Mouse (Mus musculus): ENCODE results near the gene Spint3. TPM values are rescaled to one million over a fixed set of nuclear protein-coding genes. Genes with fewer than 3 reads are reported as not detected.

The Spint3 gene
- polyA plus RNA-seq, 1 experiment: not detected

DNA sequence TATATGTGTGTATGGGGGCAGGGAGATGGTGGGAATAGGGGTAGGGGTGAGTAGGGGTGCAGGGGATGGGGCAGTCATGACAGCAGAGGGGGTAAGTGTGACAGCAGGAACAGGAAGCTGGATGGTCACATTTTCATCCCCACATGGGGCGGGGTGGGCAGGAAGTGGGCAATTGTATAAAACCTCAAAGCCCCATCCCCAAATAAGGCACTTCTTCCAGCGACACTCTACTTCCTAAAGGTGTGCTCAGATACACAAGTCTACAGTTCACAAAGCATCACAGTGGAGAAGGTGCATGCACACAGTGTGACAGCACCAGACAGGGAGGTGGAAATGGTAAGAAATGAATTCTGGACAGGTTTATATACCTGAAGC lies 22.4 kb downstream of the Spint3 start:
- H3K4me1 ChIP-seq (ENCODE audit: control insufficient read depth, insufficient read depth, low read length): peaks cover 6% of the 10 kb centered on the region; the same call in 1 of the 2 replicates
- no peak overlapping the region for H3K27ac ChIP-seq (ENCODE audit: insufficient read depth, low read length)

DNA sequence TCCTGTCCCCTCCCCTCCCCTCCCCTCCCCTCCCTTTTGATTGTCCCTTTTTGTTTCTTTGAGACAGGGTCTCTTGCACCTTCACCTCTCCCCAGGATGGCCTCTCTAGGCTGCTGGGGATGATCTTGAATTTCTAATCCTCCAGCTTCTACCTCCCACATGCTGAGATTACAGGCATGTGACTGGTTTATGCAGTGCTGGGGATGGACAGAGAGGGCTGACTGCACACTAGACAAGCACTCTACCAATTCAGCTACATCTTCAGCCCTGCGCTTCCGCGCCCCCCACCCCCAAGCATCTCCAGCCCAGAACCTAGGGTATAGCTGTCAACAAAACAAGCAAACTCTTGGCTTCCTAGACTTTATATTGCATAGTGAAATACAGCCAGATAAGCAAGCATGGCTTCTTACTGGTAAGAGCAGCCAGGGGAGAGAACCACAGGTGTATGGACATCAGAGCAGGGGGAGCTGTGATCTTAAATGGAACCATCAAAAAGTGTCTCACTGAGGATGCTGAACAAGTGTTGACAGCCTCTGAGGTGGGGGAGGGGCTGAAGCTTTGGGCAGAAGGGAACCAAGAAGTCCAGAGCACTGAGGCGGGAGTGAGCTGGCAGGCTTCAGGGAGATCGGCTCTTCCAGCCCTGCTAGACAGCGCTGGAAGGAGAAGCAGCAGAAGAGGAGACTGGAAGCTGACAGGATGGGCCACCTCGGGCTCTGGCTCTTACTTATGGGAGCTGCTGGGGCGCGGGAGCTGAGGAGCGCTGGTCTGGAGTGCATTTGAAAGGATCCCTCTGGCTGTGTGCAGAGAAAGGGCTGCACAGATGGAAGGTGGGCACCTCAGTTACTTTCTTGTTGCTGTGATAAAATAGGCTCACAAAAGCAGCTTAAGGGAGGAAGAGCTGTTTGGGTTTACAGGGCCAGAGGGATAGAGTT lies 23.0 kb downstream of the Spint3 start:
- no peak overlapping the region for H3K4me3 ChIP-seq (ENCODE audit: insufficient read depth, low read length)
- H3K27ac ChIP-seq (ENCODE audit: insufficient read depth, low read length): no peak overlapping the region
- TF ChIP-seq POLR2A (IDR thresholded peaks at IDR 0.05; ENCODE audit: low read depth, low read length): no peak
- no peak for TF ChIP-seq CTCF (IDR thresholded peaks at IDR 0.05; ENCODE audit: borderline replicate concordance, insufficient read depth, low read length)

More for the DNA sequence above, 22.4 kb downstream of the Spint3 start:
- TF ChIP-seq POLR2A (IDR thresholded peaks at IDR 0.05; ENCODE audit: low read depth, low read length) (no peak), CTCF (IDR thresholded peaks at IDR 0.05; ENCODE audit: borderline replicate concordance, insufficient read depth, low read length) (no peak)
- no peak overlapping the region for H3K4me3 ChIP-seq (ENCODE audit: insufficient read depth, low read length)

DNA sequence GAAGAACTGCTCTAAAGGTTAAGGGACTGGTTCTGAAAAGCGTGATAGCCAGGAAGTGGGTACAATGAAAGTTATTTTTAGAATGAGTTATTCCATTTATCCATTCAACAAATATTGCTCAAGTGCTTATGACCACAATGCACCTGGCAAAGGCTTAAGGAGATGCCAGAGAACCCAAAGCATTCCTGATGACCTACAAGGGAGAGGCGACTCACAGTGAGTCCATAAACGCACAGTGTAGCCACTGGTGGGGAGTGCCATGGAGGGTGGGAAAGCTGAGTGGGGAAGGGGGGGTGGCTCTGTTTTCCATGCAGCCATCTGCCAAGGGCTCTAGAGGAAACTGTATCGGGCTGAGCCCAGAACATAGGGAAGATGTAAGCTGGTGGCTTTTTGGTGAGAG lies 23.9 kb downstream of the Spint3 start:
- TF ChIP-seq CTCF (IDR thresholded peaks at IDR 0.05; ENCODE audit: borderline replicate concordance, insufficient read depth, low read length) (no peak), POLR2A (IDR thresholded peaks at IDR 0.05; ENCODE audit: low read depth, low read length) (no peak)
- Histone ChIP-seq H3K4me3 (ENCODE audit: insufficient read depth, low read length) (no peak overlapping the region), H3K27ac (ENCODE audit: insufficient read depth, low read length) (no peak overlapping the region), H3K4me1 (ENCODE audit: control insufficient read depth, insufficient read depth, low read length) (peaks cover 6% of the 10 kb centered on the region; the same call in 1 of the 2 replicates)

More for the DNA sequence above, 23.0 kb downstream of the Spint3 start:
- peaks cover 6% of the 10 kb centered on the region; the same call in 1 of the 2 replicates for H3K4me1 ChIP-seq (ENCODE audit: control insufficient read depth, insufficient read depth, low read length)

DNA sequence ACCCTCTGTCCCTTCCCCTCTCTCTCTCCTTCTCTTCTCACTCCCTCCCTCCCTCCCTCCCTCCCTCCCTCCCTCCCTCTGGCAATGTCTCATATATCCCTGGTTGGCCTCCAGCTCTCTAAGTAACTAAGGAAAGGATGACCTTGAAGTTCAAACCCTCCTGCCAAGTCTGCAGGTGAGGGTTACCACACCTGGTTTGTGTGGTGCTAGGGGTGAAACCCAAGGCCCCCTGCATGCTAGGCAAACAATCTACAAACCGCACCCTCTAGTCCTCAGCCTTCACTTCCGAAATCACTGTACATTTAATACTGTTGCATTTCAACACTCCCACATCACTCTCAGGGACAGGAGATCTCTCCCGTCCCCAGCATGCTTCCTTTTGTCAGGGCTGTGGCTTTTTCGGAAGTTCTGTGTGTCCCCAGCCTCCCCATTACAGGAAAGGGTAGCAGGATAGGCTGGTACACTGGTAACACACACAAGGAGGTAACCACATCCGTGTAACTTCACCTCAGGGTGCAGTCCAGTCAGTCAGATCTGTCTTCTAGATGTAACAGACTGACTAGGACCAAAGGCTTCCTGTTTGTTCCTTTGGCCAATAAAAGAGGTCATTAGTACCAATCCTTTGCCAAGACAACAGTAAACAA lies 28.7 kb downstream of the Spint3 start:
- Histone ChIP-seq H3K27ac (ENCODE audit: insufficient read depth, low read length) (no peak overlapping the region), H3K4me1 (ENCODE audit: control insufficient read depth, insufficient read depth, low read length) (peaks cover 6% of the 10 kb centered on the region; the same call in 1 of the 2 replicates), H3K4me3 (ENCODE audit: insufficient read depth, low read length) (no peak overlapping the region)
- TF ChIP-seq POLR2A (IDR thresholded peaks at IDR 0.05; ENCODE audit: low read depth, low read length): no peak
- TF ChIP-seq CTCF (IDR thresholded peaks at IDR 0.05; ENCODE audit: borderline replicate concordance, insufficient read depth, low read length): no peak

DNA sequence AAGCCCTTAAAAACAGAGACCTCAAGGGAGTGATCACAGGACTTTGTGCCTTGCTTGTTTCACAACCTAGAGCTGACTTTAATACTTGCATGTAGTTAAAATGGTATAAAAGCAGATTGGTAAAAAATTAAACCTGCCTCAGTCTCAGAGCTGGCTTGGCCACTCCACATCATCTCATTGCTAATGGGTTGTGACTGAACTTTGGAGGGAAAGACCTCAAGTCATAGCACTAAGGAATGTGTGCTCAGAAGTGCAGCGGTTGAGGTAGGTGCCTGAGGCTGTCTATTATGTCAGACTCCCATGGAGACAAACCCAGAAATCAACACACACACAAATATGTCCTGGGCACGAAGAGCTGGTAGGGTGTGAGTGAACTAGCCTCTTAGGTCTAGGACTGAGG lies 29.5 kb downstream of the Spint3 start:
- H3K4me1 ChIP-seq (ENCODE audit: control insufficient read depth, insufficient read depth, low read length): no peaks in the 10 kb centered on the region
- TF ChIP-seq POLR2A (IDR thresholded peaks at IDR 0.05; ENCODE audit: low read depth, low read length) (no peak), CTCF (IDR thresholded peaks at IDR 0.05; ENCODE audit: borderline replicate concordance, insufficient read depth, low read length) (no peak)
- no peak overlapping the region for H3K4me3 ChIP-seq (ENCODE audit: insufficient read depth, low read length)
- no peak overlapping the region for H3K27ac ChIP-seq (ENCODE audit: insufficient read depth, low read length)

DNA sequence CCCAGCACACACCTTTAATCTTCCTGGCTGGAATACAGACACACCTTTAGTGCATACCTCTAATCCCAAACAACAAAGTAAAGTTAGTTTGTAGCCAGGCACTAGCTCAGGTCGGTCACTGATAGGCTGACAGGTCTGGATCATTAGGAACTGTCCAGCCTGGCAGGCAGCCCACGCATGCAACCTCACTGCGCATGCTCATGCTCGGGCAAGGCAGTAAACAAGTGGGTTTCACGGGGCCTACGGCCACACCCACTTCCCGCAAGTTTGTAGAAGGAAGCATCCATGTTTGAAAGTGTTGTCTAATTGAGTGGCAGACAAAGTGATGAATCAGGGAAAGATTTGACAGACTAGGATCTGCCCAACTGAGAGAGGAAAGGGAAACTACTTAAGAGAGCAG lies 30.7 kb downstream of the Spint3 start:
- TF ChIP-seq POLR2A (IDR thresholded peaks at IDR 0.05; ENCODE audit: low read depth, low read length) (no peak), CTCF (IDR thresholded peaks at IDR 0.05; ENCODE audit: borderline replicate concordance, insufficient read depth, low read length) (no peak)
- Histone ChIP-seq H3K27ac (ENCODE audit: insufficient read depth, low read length) (no peak overlapping the region), H3K4me3 (ENCODE audit: insufficient read depth, low read length) (no peak overlapping the region), H3K4me1 (ENCODE audit: control insufficient read depth, insufficient read depth, low read length) (no peaks in the 10 kb centered on the region)

DNA sequence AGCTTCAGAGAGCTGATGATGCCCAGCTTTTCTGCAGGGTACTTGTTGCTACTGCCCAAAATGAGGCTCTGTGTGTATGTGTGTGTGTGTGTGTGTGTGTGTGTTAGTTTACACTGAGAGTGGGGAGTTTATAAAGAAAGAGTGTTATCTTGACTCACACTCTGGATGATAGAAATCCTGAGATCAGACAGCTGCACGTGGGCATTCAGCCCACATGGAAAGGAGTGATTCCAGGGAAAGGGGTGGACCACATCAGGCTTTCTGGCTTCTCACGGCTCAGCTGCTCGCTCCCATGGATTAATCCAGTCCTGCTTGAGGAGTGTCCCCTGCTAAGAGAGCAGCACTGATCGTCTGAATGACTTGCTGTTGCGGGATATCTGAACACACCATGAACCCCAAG lies 31.1 kb downstream of the Spint3 start:
- TF ChIP-seq POLR2A (IDR thresholded peaks at IDR 0.05; ENCODE audit: low read depth, low read length) (no peak), CTCF (IDR thresholded peaks at IDR 0.05; ENCODE audit: borderline replicate concordance, insufficient read depth, low read length) (no peak)
- Histone ChIP-seq H3K4me3 (ENCODE audit: insufficient read depth, low read length) (no peak overlapping the region), H3K4me1 (ENCODE audit: control insufficient read depth, insufficient read depth, low read length) (no peaks in the 10 kb centered on the region), H3K27ac (ENCODE audit: insufficient read depth, low read length) (no peak overlapping the region)

DNA sequence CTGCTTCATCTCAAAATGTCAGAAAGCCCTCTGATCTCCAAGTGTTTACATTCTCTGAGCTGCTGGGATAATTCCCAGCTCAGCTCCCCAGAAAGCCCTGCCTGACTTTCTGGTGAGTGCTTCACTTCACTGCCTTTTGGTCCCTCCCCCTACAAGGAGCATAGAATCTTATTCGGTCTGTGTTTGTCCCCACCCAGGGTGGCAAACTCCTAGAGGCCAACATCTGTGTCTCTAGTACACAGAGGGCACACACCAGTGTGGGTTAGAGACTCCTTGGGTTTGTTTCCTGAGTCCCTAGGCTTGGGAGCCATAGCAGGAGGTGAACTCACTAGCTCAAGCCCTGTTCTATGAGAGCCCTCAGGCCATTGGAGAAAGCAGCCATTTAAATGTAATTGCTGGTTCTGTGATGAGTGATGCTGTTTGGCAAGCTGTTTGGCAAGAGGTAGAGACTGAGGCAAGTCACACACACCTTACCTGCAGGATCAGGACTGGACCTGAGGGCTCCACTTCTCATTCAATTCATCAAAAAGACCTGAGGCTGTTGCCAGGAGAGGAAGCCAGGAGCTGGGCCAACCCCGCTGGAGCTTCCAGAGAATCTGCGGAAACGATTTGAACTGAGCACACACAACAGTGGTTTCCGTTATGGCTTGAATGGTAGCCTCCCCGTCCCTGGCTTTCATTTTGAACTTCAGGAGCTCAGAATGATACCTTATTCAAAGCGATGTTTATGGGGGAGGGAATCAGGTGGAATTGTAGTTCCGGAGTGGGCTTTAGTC lies 32.4 kb downstream of the Spint3 start:
- Histone ChIP-seq H3K4me3 (ENCODE audit: insufficient read depth, low read length) (no peak overlapping the region), H3K27ac (ENCODE audit: insufficient read depth, low read length) (no peak overlapping the region)

DNA sequence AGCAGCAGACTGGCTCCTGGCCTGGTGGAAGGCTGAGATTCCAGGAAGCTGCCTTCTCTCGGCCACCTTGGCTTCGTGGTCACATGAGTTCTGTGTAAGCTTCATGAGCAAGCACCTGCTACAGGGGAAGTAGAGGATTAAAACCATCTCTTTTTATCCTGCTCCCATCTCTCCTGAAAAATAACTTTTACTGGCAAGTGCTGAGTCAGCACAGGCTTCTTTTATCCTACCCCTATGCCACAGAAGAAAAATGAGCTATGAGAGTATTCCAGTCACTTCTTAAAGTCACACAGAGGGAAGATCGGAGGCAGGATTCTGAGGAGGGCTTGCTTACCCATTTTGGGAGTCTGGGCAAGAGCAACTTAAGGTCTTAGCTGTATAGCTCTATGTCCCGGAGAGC lies 36.3 kb downstream of the Spint3 start:
- no peaks in the 10 kb centered on the region for H3K4me1 ChIP-seq (ENCODE audit: control insufficient read depth, insufficient read depth, low read length)
- H3K4me3 ChIP-seq (ENCODE audit: insufficient read depth, low read length): no peak overlapping the region
- H3K27ac ChIP-seq (ENCODE audit: insufficient read depth, low read length): no peak overlapping the region
- no peak for TF ChIP-seq CTCF (IDR thresholded peaks at IDR 0.05; ENCODE audit: borderline replicate concordance, insufficient read depth, low read length)
- no peak for TF ChIP-seq POLR2A (IDR thresholded peaks at IDR 0.05; ENCODE audit: low read depth, low read length)

More for the DNA sequence above, 32.4 kb downstream of the Spint3 start:
- no peaks in the 10 kb centered on the region for H3K4me1 ChIP-seq (ENCODE audit: control insufficient read depth, insufficient read depth, low read length)
- TF ChIP-seq POLR2A (IDR thresholded peaks at IDR 0.05; ENCODE audit: low read depth, low read length): no peak
